Mouse (Mus musculus): ENCODE results near the gene Taz. TPM values are rescaled to one million over a fixed set of nuclear protein-coding genes. Genes with fewer than 3 reads are reported as not detected.
A peak's percentile ranks its signal among the peaks of the same experiment; 100 is the strongest.

The Taz gene
- polyA plus RNA-seq, 1 experiment from 2014 or later: 77.6 TPM

DNA sequence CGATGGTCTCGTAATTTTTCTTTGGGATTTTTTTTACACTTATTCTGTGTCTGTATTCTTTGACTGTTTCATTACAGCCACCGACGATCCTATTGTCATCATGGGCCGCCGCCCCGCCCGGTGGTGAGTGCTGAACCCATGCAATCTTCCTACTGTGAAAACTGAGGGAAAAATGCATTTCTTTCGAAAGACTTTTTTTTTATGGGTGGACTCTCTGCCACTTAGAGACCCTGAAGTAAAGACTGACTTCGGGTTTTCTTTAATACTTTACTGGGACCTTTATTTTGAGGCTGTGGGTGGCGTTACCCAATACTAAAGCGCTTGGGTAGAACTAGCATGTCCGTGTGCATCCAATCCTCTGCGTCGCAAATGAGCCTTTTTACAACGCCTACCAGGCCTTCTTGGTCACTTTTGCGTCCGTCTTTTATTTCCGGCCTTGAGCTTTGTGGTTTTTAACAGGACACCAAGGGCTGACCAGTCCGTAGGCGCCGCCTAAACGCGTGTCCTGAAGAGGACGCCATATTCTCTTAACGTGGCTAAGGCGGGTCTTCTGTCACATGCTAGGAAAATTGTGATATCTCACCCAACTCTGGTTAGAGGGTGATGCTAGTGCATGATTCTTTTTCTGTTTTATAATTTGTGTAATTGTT is 10.7 kb upstream of the Taz start:
- Histone ChIP-seq H3K4me3 (ENCODE audit: low read length) (peak overlapping the region; percentile 72), H3K4me1 (ENCODE audit: control insufficient read depth, insufficient read depth, low read length) (no peaks in the 10 kb centered on the region), H3K9me3 (replicated peaks; ENCODE audit: control insufficient read depth, low read length) (no peaks in the 10 kb centered on the region), H3K36me3 (ENCODE audit: control insufficient read depth, insufficient read depth) (peaks cover 3% of the 10 kb centered on the region; the same call in 1 of the 2 replicates), H3K27ac (ENCODE audit: low read length) (peak overlapping the region; percentile 73), H3K27me3 (ENCODE audit: control insufficient read depth, insufficient read depth, low read length) (no peaks in the 10 kb centered on the region), H3K9ac (ENCODE audit: low read length) (peak overlapping the region; percentile 81), H3K4me2 (ENCODE audit: low read depth, low read length) (peak overlapping the region; percentile 71)
- no peak for ATAC-seq (replicated peaks; ENCODE audit: extremely low read depth, insufficient read depth, low FRiP score)
- 12% methylated on average over 27 of the region's 27 CpGs for WGBS

DNA sequence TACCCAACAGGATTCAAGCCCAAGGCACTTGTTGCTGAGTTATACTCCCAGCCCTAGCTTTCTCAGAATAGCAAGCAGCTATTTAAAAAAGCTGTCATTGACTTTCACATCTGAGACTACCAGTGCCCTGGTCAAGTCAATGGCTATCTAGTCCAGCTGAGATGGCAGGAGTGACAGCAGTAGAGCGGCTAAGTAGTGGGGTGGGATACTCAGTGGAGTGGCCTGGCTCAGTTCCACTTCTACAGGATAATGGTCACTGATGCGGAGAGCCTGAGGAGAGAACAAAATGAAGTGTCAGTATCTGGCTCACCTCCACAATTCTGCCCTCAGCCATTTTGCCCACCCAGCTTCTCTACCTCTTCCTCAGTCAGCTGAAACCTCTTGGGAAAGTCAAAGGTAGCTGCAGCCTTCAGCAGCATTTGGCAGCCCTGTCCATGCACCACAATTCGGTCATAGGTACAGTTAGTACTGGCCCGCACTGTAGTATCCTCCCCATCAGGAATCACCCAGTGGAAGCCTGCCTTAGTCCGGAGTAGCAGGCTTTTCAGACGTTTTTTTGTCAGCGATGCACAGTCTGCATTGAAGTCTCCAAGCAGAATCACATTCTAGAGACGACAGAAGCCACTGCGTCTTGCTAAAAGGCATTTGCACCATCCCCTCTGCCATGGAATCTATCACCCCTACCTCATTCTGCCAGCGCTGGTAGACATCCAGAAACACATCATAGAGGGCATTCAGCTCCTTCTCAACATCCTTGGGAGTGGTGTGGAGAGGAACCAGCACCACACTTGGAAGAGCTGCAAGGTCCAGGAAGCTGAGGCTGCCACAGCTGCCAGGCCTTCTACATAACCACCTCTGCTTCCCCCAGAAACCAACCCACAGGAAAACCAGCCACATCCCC is 8.0 kb upstream of the Taz start:
- WGBS: 29% methylated on average over 10 of the region's 10 CpGs
- Histone ChIP-seq H3K4me2 (ENCODE audit: low read depth, low read length) (no peak overlapping the region), H3K9me3 (replicated peaks; ENCODE audit: control insufficient read depth, low read length) (no peaks in the 10 kb centered on the region), H3K4me3 (ENCODE audit: low read length) (no peak overlapping the region), H3K9ac (ENCODE audit: low read length) (no peak overlapping the region), H3K4me1 (ENCODE audit: control insufficient read depth, insufficient read depth, low read length) (no peaks in the 10 kb centered on the region), H3K36me3 (ENCODE audit: control insufficient read depth, insufficient read depth) (peaks cover 3% of the 10 kb centered on the region; the same call in 1 of the 2 replicates), H3K27me3 (ENCODE audit: control insufficient read depth, insufficient read depth, low read length) (no peaks in the 10 kb centered on the region), H3K27ac (ENCODE audit: low read length) (no peak overlapping the region; the same call in 1 of the 2 replicates)
- ATAC-seq (replicated peaks; ENCODE audit: extremely low read depth, insufficient read depth, low FRiP score): no peak

DNA sequence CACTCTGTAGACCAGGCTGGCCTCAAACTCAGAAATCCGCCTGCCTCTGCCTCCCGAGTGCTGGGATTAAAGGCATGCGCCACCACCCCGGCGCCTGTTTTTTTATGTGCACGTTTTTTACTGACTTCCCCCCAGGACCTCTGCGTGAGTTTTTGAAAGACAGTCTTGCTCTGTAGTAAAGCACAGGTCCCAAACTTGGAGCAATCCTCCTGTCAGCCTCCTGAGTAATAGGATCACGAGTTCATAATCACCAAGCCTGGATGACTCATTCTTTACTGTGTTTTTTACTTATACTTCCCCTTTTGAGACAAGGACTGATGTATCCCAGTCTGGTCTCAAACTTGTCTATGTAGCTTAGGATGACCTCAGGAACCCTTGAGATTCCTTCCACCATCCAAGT is 3.8 kb upstream of the Taz start:
- Histone ChIP-seq H3K9me3 (replicated peaks; ENCODE audit: control insufficient read depth, low read length) (no peaks in the 10 kb centered on the region), H3K4me1 (ENCODE audit: control insufficient read depth, insufficient read depth, low read length) (no peaks in the 10 kb centered on the region), H3K4me3 (ENCODE audit: low read length) (no peak overlapping the region), H3K27ac (ENCODE audit: low read length) (no peak overlapping the region), H3K27me3 (ENCODE audit: control insufficient read depth, insufficient read depth, low read length) (no peaks in the 10 kb centered on the region), H3K9ac (ENCODE audit: low read length) (no peak overlapping the region), H3K36me3 (ENCODE audit: control insufficient read depth, insufficient read depth) (peaks cover 3% of the 10 kb centered on the region; the same call in 1 of the 2 replicates), H3K4me2 (ENCODE audit: low read depth, low read length) (no peak overlapping the region)
- 72% methylated on average over 8 of the region's 8 CpGs for WGBS
- no peak for ATAC-seq (replicated peaks; ENCODE audit: extremely low read depth, insufficient read depth, low FRiP score)

DNA sequence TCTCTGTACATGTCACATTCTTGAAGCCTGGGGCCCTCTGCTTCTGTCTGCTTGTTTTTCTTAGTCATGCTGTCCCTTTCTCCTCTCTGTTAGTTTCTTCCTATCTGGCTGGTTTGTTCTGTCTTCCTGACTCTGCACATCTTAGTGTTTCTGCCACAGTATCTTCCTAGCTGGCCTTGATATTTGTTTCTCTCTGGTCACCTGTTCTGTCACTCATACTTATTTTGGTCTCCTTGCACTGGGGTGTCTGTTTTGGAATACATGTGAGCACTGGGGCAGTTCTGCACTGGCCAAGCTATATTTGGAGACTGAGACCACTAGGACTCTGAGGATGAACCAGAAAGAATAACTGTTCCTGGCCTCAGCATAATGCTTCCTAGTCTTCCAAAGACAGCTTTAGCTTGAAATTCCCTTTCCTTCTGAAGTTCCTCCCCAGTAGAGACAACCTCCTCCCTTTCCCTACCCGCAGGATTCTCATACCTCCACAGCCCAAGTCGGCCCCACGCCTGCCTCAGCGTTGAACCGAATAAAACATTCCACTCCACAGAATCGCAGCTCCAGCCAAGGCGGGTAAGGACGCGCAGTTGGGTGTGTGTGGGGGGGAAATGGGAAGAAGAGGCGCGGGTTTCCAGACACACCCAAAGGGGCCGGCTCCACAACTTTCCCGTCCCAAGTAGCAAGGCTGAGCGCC is 526 bp upstream of the Taz start:
- Histone ChIP-seq H3K4me2 (ENCODE audit: low read depth, low read length) (peak overlapping the region; percentile 79), H3K36me3 (ENCODE audit: control insufficient read depth, insufficient read depth) (no peaks in the 10 kb centered on the region), H3K27ac (ENCODE audit: low read length) (peak overlapping the region; percentile 93), H3K27me3 (ENCODE audit: control insufficient read depth, insufficient read depth, low read length) (no peaks in the 10 kb centered on the region), H3K9me3 (replicated peaks; ENCODE audit: control insufficient read depth, low read length) (no peaks in the 10 kb centered on the region), H3K9ac (ENCODE audit: low read length) (peak overlapping the region; percentile 72), H3K4me1 (ENCODE audit: control insufficient read depth, insufficient read depth, low read length) (peaks cover 3% of the 10 kb centered on the region; the same call in 1 of the 2 replicates), H3K4me3 (ENCODE audit: low read length) (peak overlapping the region; percentile 67)
- WGBS: 8% methylated on average over 13 of the region's 14 CpGs
- ATAC-seq (replicated peaks; ENCODE audit: extremely low read depth, insufficient read depth, low FRiP score): 0 out of 2 replicates have a peak, but pooled peaks have one; percentile 13

DNA sequence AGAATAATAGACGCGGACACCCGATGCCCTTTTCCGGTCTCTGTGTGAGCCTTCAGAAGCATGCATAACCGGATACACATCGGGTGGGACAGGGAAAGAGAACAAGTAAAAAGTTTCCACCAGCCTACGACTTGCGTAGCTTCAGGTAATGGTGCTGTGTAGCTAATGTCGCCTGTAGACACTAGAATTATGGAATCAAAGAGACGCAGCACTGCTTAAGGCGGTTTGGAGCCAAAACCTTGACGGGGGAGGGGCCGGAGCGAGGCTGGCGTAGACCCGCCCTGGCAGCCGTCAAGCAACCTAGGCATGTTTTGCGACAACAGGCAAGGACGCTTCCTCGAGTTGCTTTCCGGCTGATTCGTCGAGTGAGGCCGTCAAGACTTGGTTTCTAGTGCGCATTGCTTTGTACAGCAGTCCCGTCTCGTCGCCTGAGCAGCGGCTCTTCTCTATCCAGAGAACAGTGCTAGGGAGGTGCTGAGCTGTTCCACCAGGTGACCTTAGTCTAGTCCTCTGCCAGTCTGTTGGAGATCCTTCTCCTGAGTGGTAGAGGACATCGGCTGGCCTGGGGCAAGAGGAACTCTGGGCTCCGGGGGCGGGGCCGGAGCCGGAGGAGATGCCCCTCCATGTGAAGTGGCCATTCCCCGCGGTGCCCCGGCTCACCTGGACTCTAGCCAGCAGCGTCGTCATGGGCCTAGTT is 831 bp downstream of the Taz start:
- H3K27me3 ChIP-seq (ENCODE audit: control insufficient read depth, insufficient read depth, low read length): no peaks in the 10 kb centered on the region
- H3K4me1 ChIP-seq (ENCODE audit: control insufficient read depth, insufficient read depth, low read length): peaks cover 3% of the 10 kb centered on the region; the same call in 1 of the 2 replicates
- H3K4me3 ChIP-seq (ENCODE audit: low read length): peak overlapping the region; percentile 67
- H3K27ac ChIP-seq (ENCODE audit: low read length): peak overlapping the region; percentile 93
- peak overlapping the region; percentile 78 for H3K9ac ChIP-seq (ENCODE audit: low read length)
- ATAC-seq (replicated peaks; ENCODE audit: extremely low read depth, insufficient read depth, low FRiP score): peak; percentile 68
- H3K4me2 ChIP-seq (ENCODE audit: low read depth, low read length): peak overlapping the region; percentile 79
- 16% methylated on average over 39 of the region's 39 CpGs for WGBS
- H3K36me3 ChIP-seq (ENCODE audit: control insufficient read depth, insufficient read depth): no peaks in the 10 kb centered on the region
- H3K9me3 ChIP-seq (replicated peaks; ENCODE audit: control insufficient read depth, low read length): no peaks in the 10 kb centered on the region

DNA sequence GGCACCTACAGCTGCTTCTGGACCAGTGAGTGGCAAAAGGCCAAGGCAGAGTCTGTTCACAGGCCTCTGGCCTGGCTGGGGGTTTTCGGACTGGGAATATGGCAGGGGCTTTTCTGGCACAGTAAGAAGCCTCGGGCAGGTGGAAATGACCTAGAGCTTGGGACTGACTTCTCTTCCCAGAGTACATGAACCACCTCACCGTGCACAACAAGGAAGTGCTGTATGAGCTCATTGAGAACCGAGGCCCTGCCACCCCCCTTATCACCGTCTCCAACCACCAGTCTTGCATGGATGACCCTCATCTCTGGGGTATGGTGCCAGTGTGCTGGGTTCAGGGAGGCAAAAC is 1.4 kb downstream of the Taz start:
- Histone ChIP-seq H3K4me1 (ENCODE audit: control insufficient read depth, insufficient read depth, low read length) (peaks cover 3% of the 10 kb centered on the region; the same call in 1 of the 2 replicates), H3K4me3 (ENCODE audit: low read length) (peak overlapping the region; percentile 67), H3K4me2 (ENCODE audit: low read depth, low read length) (peak overlapping the region; percentile 79), H3K36me3 (ENCODE audit: control insufficient read depth, insufficient read depth) (peaks cover 2% of the 10 kb centered on the region; the same call in 1 of the 2 replicates), H3K27ac (ENCODE audit: low read length) (peak overlapping the region; percentile 93), H3K9me3 (replicated peaks; ENCODE audit: control insufficient read depth, low read length) (no peaks in the 10 kb centered on the region), H3K27me3 (ENCODE audit: control insufficient read depth, insufficient read depth, low read length) (no peaks in the 10 kb centered on the region), H3K9ac (ENCODE audit: low read length) (peak overlapping the region; percentile 78)
- no peak; the same call in 1 of the 2 replicates for ATAC-seq (replicated peaks; ENCODE audit: extremely low read depth, insufficient read depth, low FRiP score)
- WGBS: 25% methylated on average over 5 of the region's 5 CpGs

DNA sequence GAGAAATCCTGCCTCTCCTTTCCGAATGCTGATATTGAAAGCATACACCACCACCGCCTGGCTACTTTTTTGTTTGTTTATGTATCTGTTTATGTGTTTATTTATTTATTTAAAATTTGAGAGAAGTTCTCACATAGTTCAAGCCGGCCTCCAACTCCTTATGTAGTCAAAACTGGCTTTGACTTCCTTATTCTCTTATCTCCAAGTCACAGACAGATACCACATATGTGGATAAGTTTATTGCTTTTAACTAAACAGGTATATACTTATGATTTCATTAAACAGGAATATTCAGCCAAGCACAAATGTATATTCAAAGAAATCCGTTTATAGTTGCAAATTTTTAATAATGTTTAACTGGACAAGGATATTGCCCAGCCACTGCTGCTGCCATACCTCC is 11.7 kb downstream of the Taz start:
- Histone ChIP-seq H3K9me3 (replicated peaks; ENCODE audit: control insufficient read depth, low read length) (no peaks in the 10 kb centered on the region), H3K36me3 (ENCODE audit: control insufficient read depth, insufficient read depth) (peaks cover 4% of the 10 kb centered on the region; the same call in 1 of the 2 replicates), H3K27ac (ENCODE audit: low read length) (no peak overlapping the region), H3K4me3 (ENCODE audit: low read length) (no peak overlapping the region), H3K4me2 (ENCODE audit: low read depth, low read length) (no peak overlapping the region), H3K27me3 (ENCODE audit: control insufficient read depth, insufficient read depth, low read length) (no peaks in the 10 kb centered on the region), H3K4me1 (ENCODE audit: control insufficient read depth, insufficient read depth, low read length) (0 out of 2 replicates have a peak, but pooled peaks cover 3% of the 10 kb centered on the region), H3K9ac (ENCODE audit: low read length) (no peak overlapping the region)
- ATAC-seq (replicated peaks; ENCODE audit: extremely low read depth, insufficient read depth, low FRiP score): no peak
- 76% methylated on average over 4 of the region's 4 CpGs for WGBS

All from heart, embryonic 16.5 days (tissue).